Mouse (Mus musculus) lung, adult 2 months (tissue): ENCODE measurements around the gene Mthfd1. TPM values are rescaled to one million over a fixed set of nuclear protein-coding genes. Genes with fewer than 3 reads are reported as not detected.
A peak's percentile ranks its signal among the peaks of the same experiment; 100 is the strongest.

Experiments
- DNase-seq: peaks from one replicate; pipeline ENCODE4 v3.0.0; 2022
- H3K4me1 ChIP-seq: fragments of 200-500 bp; 2 replicates; pipeline ENCODE4 v1.6.1; 2011; ENCODE audit warnings: low read length; ENCODE audit not compliant: control insufficient read depth, insufficient read depth
- H3K4me3 ChIP-seq: fragments of 200-500 bp; replicated peaks from 2 replicates; pipeline ENCODE3; 2011; ENCODE audit warnings: low read depth, mild to moderate bottlenecking, control low read depth, low read length; ENCODE audit errors: extremely low read depth
- CTCF ChIP-seq: fragments of 200-500 bp; IDR thresholded peaks from 2 replicates; pipeline ENCODE4 v1.5.1; 2011; ENCODE audit warnings: mild to moderate bottlenecking, low read length, control low read depth; ENCODE audit not compliant: insufficient read depth
- POLR2A ChIP-seq: fragments of 200-500 bp; IDR thresholded peaks from 2 replicates; pipeline ENCODE4 v1.6.1; 2011; ENCODE audit warnings: low read depth, mild to moderate bottlenecking, control low read depth, low read length, borderline replicate concordance; ENCODE audit errors: extremely low read depth
- WGBS: fragments of 180-500 bp; shearing (Covaris S2); methylation state at CpG from one replicate; pipeline ENCODE4 v1.1.7; 2018; 5-methylcytosine and 5-hydroxymethylcytosine counted together
- polyA plus RNA-seq: library from polyadenylated mRNA; depleted of rRNA; stranded (reverse); fragments of >200 nt; gene quantifications from 2 replicates; pipeline ENCODE4 v1.2.3, GENCODE M21; 2012

Mthfd1 gene
- polyA plus RNA-seq, 1 experiment: 96.2 TPM

- WGBS: 60% methylated on average over 17 of the region's 17 CpGs
- no peak for DNase-seq
- Histone ChIP-seq H3K4me1 (peaks cover 2% of the 10 kb centered on the region; the same call in 1 of the 2 replicates), H3K4me3 (no peak overlapping the region)
- TF ChIP-seq CTCF (no peak), POLR2A (0 out of 2 replicates have a peak, but pooled peaks have one; percentile 8)
These were observed 81.2 kb downstream of the Mthfd1 start for GRCm38 (mm10) chr12:76336111-76336965.

GRCm38 (mm10) chr12:76341080-76341479, 86.0 kb downstream of the Mthfd1 start:
- Histone ChIP-seq H3K4me1 (peaks cover 2% of the 10 kb centered on the region; the same call in 1 of the 2 replicates), H3K4me3 (no peak overlapping the region)
- peak; percentile 56 for DNase-seq
- 1% methylated on average over 4 of the region's 4 CpGs for WGBS
- peak; percentile 28; the same call in 1 of the 2 replicates for TF ChIP-seq CTCF
- TF ChIP-seq POLR2A: no peak

- WGBS: 63% methylated on average over 6 of the region's 6 CpGs
- Histone ChIP-seq H3K4me3 (no peak overlapping the region), H3K4me1 (peaks cover 1% of the 10 kb centered on the region; the same call in 1 of the 2 replicates)
- DNase-seq: no peak
- TF ChIP-seq CTCF (0 out of 2 replicates have a peak, but pooled peaks have one; percentile 39), POLR2A (no peak)
These were observed 90.8 kb downstream of the Mthfd1 start for GRCm38 (mm10) chr12:76345759-76346455.

- DNase-seq: no peak
- TF ChIP-seq POLR2A: no peak
- no peak overlapping the region for H3K4me3 ChIP-seq
- WGBS: 77% methylated on average over 8 of the region's 8 CpGs
- H3K4me1 ChIP-seq: no peaks in the 10 kb centered on the region
These were observed 94.7 kb downstream of the Mthfd1 start for GRCm38 (mm10) chr12:76349680-76350220.

- H3K4me3 ChIP-seq: no peak overlapping the region
- TF ChIP-seq POLR2A: no peak
- TF ChIP-seq CTCF: no peak
- H3K4me1 ChIP-seq: no peaks in the 10 kb centered on the region
- WGBS: 88% methylated on average over 1 of the region's 1 CpGs
- no peak for DNase-seq
These were observed 105.8 kb downstream of the Mthfd1 start for GRCm38 (mm10) chr12:76360868-76361267.

- H3K4me3 ChIP-seq: no peak overlapping the region
These were observed 106.6 kb downstream of the Mthfd1 start for GRCm38 (mm10) chr12:76361405-76362302.

GRCm38 (mm10) chr12:76362303-76362676, 107.2 kb downstream of the Mthfd1 start:
- no peak for DNase-seq
- no peaks in the 10 kb centered on the region; the same call in 1 of the 2 replicates for H3K4me1 ChIP-seq
- 60% methylated on average over 9 of the region's 9 CpGs for WGBS
- H3K4me3 ChIP-seq: no peak overlapping the region
- no peak for TF ChIP-seq CTCF
- no peak for TF ChIP-seq POLR2A

More at GRCm38 (mm10) chr12:76361405-76362302, 106.6 kb downstream of the Mthfd1 start:
- TF ChIP-seq POLR2A (no peak), CTCF (no peak)
- H3K4me1 ChIP-seq: no peaks in the 10 kb centered on the region
- no peak for DNase-seq
- 59% methylated on average over 9 of the region's 9 CpGs for WGBS

- 72% methylated on average over 3 of the region's 3 CpGs for WGBS
- TF ChIP-seq CTCF: no peak
- TF ChIP-seq POLR2A: no peak
- DNase-seq: no peak
- Histone ChIP-seq H3K4me1 (peaks cover 3% of the 10 kb centered on the region; the same call in 1 of the 2 replicates), H3K4me3 (no peak overlapping the region)
These were observed 111.2 kb downstream of the Mthfd1 start for GRCm38 (mm10) chr12:76366276-76366675.
